Mouse (Mus musculus): ENCODE measurements around the gene Ankrd37. TPM values are rescaled to one million over a fixed set of nuclear protein-coding genes. Genes with fewer than 3 reads are reported as not detected.

Gene Ankrd37
- polyA plus RNA-seq (2014; fragmentation: Illumina TruSeq; extraction: RNeasy Lipid Tissue Mini Kit (QIAGEN cat#74804); ENCODE audit: low read depth, low replicate concordance), result 12.3 TPM

DNA sequence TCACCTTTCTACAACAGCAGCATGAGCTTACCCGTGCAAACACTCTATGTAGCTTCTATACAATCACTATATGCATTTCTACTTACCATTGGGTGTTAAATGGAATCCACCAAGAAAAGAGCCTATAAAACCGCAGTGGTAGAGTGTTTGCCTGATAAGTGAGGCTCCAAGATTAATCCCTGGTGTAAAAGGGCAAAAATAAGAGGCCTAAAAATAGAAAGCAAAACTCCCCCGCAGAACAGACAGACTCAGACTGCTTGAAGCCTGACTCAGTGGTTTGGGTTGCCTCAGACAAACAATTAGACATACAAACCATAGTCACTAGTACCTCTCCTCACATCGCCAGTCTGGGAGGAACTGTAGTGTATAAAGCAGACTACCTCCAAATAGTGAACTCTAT, at the start of gene Ankrd37:
TSS of gene Ankrd37 (minus strand) at position 112 of the 400 bp plus-strand sequence.

DNA sequence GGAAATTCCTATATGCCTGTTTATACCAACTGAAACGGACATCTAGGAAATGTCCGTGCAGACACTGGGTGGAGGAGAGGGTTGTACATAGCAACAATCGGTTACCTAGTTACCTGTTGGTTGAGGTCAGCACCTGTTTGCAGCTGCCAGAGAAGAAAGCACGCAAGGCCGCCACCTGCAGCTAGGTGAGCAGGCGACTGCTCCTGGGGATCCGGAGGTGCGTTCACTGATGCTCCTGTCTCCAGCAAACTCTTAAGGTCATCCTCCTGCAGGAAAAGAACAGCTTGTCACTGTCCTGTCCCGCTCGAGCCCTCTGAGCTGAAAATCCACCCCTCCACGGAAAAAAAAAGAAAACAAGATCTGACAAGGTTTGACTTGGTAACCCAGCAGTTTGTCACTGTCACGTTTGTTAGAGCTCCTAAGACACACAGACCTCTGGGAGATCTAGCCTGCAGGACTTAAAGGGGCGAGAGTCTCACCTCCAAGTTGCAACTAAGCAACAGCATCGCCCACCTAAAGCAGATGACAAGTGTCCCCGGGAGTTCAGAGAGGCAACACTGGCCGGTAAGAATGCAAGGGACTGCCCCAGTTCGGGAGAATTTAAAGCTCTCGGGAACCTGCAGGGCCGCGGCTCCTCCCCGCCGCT, 6.2 kb downstream of the Ankrd37 start, which contains the start of gene Lrp2bp:
TSS of gene Lrp2bp (plus strand) at position 166 of the 646 bp plus-strand sequence.

DNA sequence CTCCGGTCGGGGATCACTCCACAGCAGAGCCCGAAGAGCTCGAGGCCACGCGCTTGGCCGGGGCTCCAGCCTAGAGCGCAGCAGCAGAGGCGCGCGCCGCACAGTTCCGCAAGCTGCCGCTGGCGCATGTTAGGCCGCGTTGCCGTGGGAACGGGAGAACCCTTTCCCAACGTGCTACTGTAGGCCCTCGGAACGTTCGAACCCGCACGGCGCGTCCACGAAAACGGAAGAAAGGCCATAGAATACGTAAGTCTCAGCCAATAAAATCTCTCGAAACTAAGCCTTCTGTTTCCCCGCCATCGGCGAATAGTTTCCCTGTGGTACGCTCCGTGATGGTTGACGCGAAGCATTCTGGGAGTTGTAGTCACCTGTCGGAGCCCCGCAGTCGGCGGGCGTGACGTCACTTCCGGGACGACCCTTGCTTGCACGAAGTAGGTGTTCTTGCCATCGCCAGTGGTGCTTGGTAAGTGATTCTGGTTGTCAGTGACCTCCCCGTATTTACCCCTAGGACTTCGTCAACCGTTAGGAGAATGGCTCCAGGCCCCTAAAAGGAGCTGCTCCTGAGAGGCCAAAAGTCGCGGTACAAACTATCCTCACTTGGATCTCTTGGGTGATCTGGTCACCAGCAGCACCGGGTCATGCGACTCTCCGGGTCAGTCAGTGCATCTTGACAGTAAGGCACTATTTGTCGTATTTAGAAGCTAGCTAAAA, 30.2 kb downstream of the Ankrd37 start, which contains the start of the genes 1700029J07Rik and Ufsp2:
TSS of gene 1700029J07Rik (minus strand) at position 127 of the 711 bp plus-strand sequence.
TSS of gene Ufsp2 (plus strand) at position 403 of the 711 bp plus-strand sequence.

Other genes starting within 250 kb of the Ankrd37 start
- 39.2 TPM for gene Pdlim3, start 120.2 kb downstream of the Ankrd37 start, polyA plus RNA-seq (2014; fragmentation: Illumina TruSeq; extraction: RNeasy Lipid Tissue Mini Kit (QIAGEN cat#74804); ENCODE audit: low read depth, low replicate concordance)
- gene Ccdc110, start 71.1 kb downstream of the Ankrd37 start, polyA plus RNA-seq (2014; fragmentation: Illumina TruSeq; extraction: RNeasy Lipid Tissue Mini Kit (QIAGEN cat#74804); ENCODE audit: low read depth, low replicate concordance), result not detected
- 4.0 TPM for gene 1700029J07Rik, start 30.5 kb downstream of the Ankrd37 start, polyA plus RNA-seq (2014; fragmentation: Illumina TruSeq; extraction: RNeasy Lipid Tissue Mini Kit (QIAGEN cat#74804); ENCODE audit: low read depth, low replicate concordance)
- gene Ufsp2, start 30.2 kb downstream of the Ankrd37 start, polyA plus RNA-seq (2014; fragmentation: Illumina TruSeq; extraction: RNeasy Lipid Tissue Mini Kit (QIAGEN cat#74804); ENCODE audit: low read depth, low replicate concordance), result 29.4 TPM
- gene Lrp2bp, start 6.4 kb downstream of the Ankrd37 start, polyA plus RNA-seq (2014; fragmentation: Illumina TruSeq; extraction: RNeasy Lipid Tissue Mini Kit (QIAGEN cat#74804); ENCODE audit: low read depth, low replicate concordance), result 1.8 TPM
- 10.7 TPM for gene Cfap97, start 146.1 kb upstream of the Ankrd37 start, polyA plus RNA-seq (2014; fragmentation: Illumina TruSeq; extraction: RNeasy Lipid Tissue Mini Kit (QIAGEN cat#74804); ENCODE audit: low read depth, low replicate concordance)
- gene Snx25, start 146.5 kb upstream of the Ankrd37 start, polyA plus RNA-seq (2014; fragmentation: Illumina TruSeq; extraction: RNeasy Lipid Tissue Mini Kit (QIAGEN cat#74804); ENCODE audit: low read depth, low replicate concordance), result 11.2 TPM
- 4,924 TPM for gene Slc25a4, start 205.6 kb upstream of the Ankrd37 start, polyA plus RNA-seq (2014; fragmentation: Illumina TruSeq; extraction: RNeasy Lipid Tissue Mini Kit (QIAGEN cat#74804); ENCODE audit: low read depth, low replicate concordance)

All from heart, adult 10 weeks (tissue).